Mouse (Mus musculus) embryonic facial prominence, embryonic 14.5 days (tissue): ENCODE measurements around the gene Tacr1. TPM values are rescaled to one million over a fixed set of nuclear protein-coding genes. Genes with fewer than 3 reads are reported as not detected.
A peak's percentile ranks its signal among the peaks of the same experiment; 100 is the strongest.

ENCODE experiments used
- ATAC-seq: fragments of 200-750 bp; cut with Nextera tagmentation; 2 replicates; pipeline ENCODE4 v1.8.0; 2017; ENCODE audit warnings: low read depth, moderate number of reproducible peaks, moderate TSS enrichment
- DNase-seq: peaks from one replicate; pipeline ENCODE4 v3.0.0-alpha.2; 2015; ENCODE audit warnings: low spot score
- H3K27ac ChIP-seq: fragments of 300-500 bp; sonication (generic); replicated peaks from 2 replicates; pipeline ENCODE4 v1.5.1; 2014; ENCODE audit warnings: low read depth, mild to moderate bottlenecking, low read length, moderate library complexity
- H3K27me3 ChIP-seq: fragments of 300-500 bp; sonication (generic); replicated peaks from 2 replicates; pipeline ENCODE4 v1.6.1; 2014; ENCODE audit warnings: low read length; ENCODE audit not compliant: control insufficient read depth, insufficient read depth
- H3K36me3 ChIP-seq: fragments of 300-500 bp; sonication (generic); 2 replicates; pipeline ENCODE4 v1.6.1; 2014; ENCODE audit warnings: low read length, mixed read lengths; ENCODE audit not compliant: control insufficient read depth, insufficient read depth
- H3K4me1 ChIP-seq: fragments of 300-500 bp; sonication (generic); 2 replicates; pipeline ENCODE4 v1.6.1; 2014; ENCODE audit warnings: antibody characterized with exemption, low read length; ENCODE audit not compliant: control insufficient read depth, insufficient read depth
- H3K4me2 ChIP-seq: fragments of 300-500 bp; sonication (generic); 2 replicates; pipeline ENCODE4 v1.6.1; 2014; ENCODE audit warnings: low read depth, mild to moderate bottlenecking, low read length, moderate library complexity, mixed read lengths
- H3K4me3 ChIP-seq: fragments of 300-500 bp; sonication (generic); 2 replicates; pipeline ENCODE4 v1.5.1; 2014; ENCODE audit warnings: low read depth, mild to moderate bottlenecking, low read length
- H3K9ac ChIP-seq: fragments of 300-500 bp; sonication (generic); 2 replicates; pipeline ENCODE4 v1.6.1; 2014; ENCODE audit warnings: low read depth, mild to moderate bottlenecking, low read length, moderate library complexity, mixed read lengths
- H3K9me3 ChIP-seq: fragments of 300-500 bp; sonication (generic); 2 replicates; pipeline ENCODE4 v1.6.1; 2016; ENCODE audit warnings: low read length; ENCODE audit not compliant: control insufficient read depth
- WGBS: fragments of 180-500 bp; shearing (Covaris S2); extraction: QIAGEN DNeasy Blood & Tissue Kit; methylation state at CpG from one replicate; pipeline ENCODE4 v1.1.7; 2014; 5-methylcytosine and 5-hydroxymethylcytosine counted together
- polyA plus RNA-seq: library from polyadenylated mRNA; unstranded; fragments of >200 nt; fragmentation: Nextera tagmentation; extraction: Ambion mirVana; gene quantifications from 2 replicates; pipeline ENCODE4 v1.2.1, GENCODE M21; 2014

Tacr1 gene
- polyA plus RNA-seq, result 0.40 and 0.48 TPM in 2 replicates

GRCm38 (mm10) chr6:82401595-82402451 is at the start of gene Tacr1:
Tacr1 (plus strand) TSS chr6:82402334.
- no peak within 1 kb of the TSS; the same call in 1 of the 2 replicates for H3K27ac ChIP-seq
- peak; percentile 91 for ATAC-seq
- peak within 1 kb of the TSS; percentile 48 for H3K9ac ChIP-seq
- no peaks in the 10 kb centered on the region for H3K36me3 ChIP-seq
- H3K4me3 ChIP-seq, result peak within 1 kb of the TSS; percentile 36
- no peaks in the 10 kb centered on the region for H3K9me3 ChIP-seq
- peaks cover 50% of the 10 kb centered on the region for H3K27me3 ChIP-seq
- WGBS, result 2% methylated on average over 25 of the region's 28 CpGs
- H3K4me2 ChIP-seq, result peak within 1 kb of the TSS; percentile 75
- peak; percentile 90 for DNase-seq
- H3K4me1 ChIP-seq, result peaks cover 26% of the 10 kb centered on the region; the same call in 1 of the 2 replicates

GRCm38 (mm10) chr6:82376144-82376543 is 26.0 kb upstream of the Tacr1 start:
- H3K9ac ChIP-seq, result no peak overlapping the region
- no peak overlapping the region for H3K4me3 ChIP-seq
- H3K4me1 ChIP-seq, result no peaks in the 10 kb centered on the region
- no peaks in the 10 kb centered on the region for H3K36me3 ChIP-seq
- no peak overlapping the region for H3K27ac ChIP-seq
- H3K4me2 ChIP-seq, result no peak overlapping the region
- ATAC-seq, result no peak
- WGBS, result 80% methylated on average over 3 of the region's 3 CpGs
- DNase-seq, result no peak
- H3K9me3 ChIP-seq, result no peaks in the 10 kb centered on the region
- H3K27me3 ChIP-seq, result no peaks in the 10 kb centered on the region

GRCm38 (mm10) chr6:82383556-82383955 is 18.6 kb upstream of the Tacr1 start:
- Histone ChIP-seq H3K36me3 (no peaks in the 10 kb centered on the region), H3K9me3 (no peaks in the 10 kb centered on the region), H3K27ac (no peak overlapping the region), H3K4me2 (no peak overlapping the region), H3K4me3 (no peak overlapping the region), H3K27me3 (no peaks in the 10 kb centered on the region), H3K4me1 (no peaks in the 10 kb centered on the region), H3K9ac (no peak overlapping the region)
- DNase-seq (no peak), ATAC-seq (no peak)
- 95% methylated on average over 5 of the region's 5 CpGs for WGBS

- H3K27me3 ChIP-seq, result peaks cover 50% of the 10 kb centered on the region
- no peaks in the 10 kb centered on the region for H3K9me3 ChIP-seq
- WGBS, result 2% methylated on average over 33 of the region's 34 CpGs
- peak; percentile 67 for ATAC-seq
- H3K9ac ChIP-seq, result peak overlapping the region; percentile 48
- H3K4me1 ChIP-seq, result peaks cover 26% of the 10 kb centered on the region; the same call in 1 of the 2 replicates
- no peaks in the 10 kb centered on the region for H3K36me3 ChIP-seq
- peak; percentile 74 for DNase-seq
- no peak overlapping the region for H3K27ac ChIP-seq
- peak overlapping the region; percentile 36 for H3K4me3 ChIP-seq
- H3K4me2 ChIP-seq, result peak overlapping the region; percentile 75
Measured at GRCm38 (mm10) chr6:82402501-82403495, 664 bp downstream of the Tacr1 start.

- Histone ChIP-seq H3K27me3 (no peaks in the 10 kb centered on the region), H3K36me3 (no peaks in the 10 kb centered on the region), H3K9ac (no peak overlapping the region), H3K9me3 (no peaks in the 10 kb centered on the region), H3K4me2 (no peak overlapping the region), H3K4me1 (no peaks in the 10 kb centered on the region), H3K27ac (no peak overlapping the region), H3K4me3 (no peak overlapping the region)
- WGBS, result 61% methylated on average over 6 of the region's 6 CpGs
- no peak for DNase-seq
- ATAC-seq, result no peak
Measured at GRCm38 (mm10) chr6:82418367-82418766, 16.2 kb downstream of the Tacr1 start.

- Histone ChIP-seq H3K27me3 (no peaks in the 10 kb centered on the region), H3K9me3 (no peaks in the 10 kb centered on the region), H3K4me2 (no peak overlapping the region), H3K4me1 (no peaks in the 10 kb centered on the region), H3K27ac (no peak overlapping the region), H3K4me3 (no peak overlapping the region), H3K36me3 (no peaks in the 10 kb centered on the region), H3K9ac (no peak overlapping the region)
- WGBS, result 37% methylated on average over 4 of the region's 4 CpGs
- peak; percentile 57 for DNase-seq
- ATAC-seq, result no peak
Measured at GRCm38 (mm10) chr6:82420222-82420621, 18.1 kb downstream of the Tacr1 start.

- DNase-seq (no peak), ATAC-seq (no peak)
- no peak overlapping the region for H3K4me3 ChIP-seq
- 54% methylated on average over 6 of the region's 6 CpGs for WGBS
- H3K27ac ChIP-seq, result no peak overlapping the region
- no peaks in the 10 kb centered on the region for H3K27me3 ChIP-seq
- no peaks in the 10 kb centered on the region for H3K4me1 ChIP-seq
- no peak overlapping the region for H3K4me2 ChIP-seq
- no peak overlapping the region for H3K9ac ChIP-seq
- no peaks in the 10 kb centered on the region for H3K9me3 ChIP-seq
- no peaks in the 10 kb centered on the region for H3K36me3 ChIP-seq
Measured at GRCm38 (mm10) chr6:82428890-82429289, 26.8 kb downstream of the Tacr1 start.

GRCm38 (mm10) chr6:82429766-82430165 is 27.6 kb downstream of the Tacr1 start:
- no peaks in the 10 kb centered on the region for H3K36me3 ChIP-seq
- H3K9me3 ChIP-seq, result no peaks in the 10 kb centered on the region
- WGBS, result 66% methylated on average over 6 of the region's 6 CpGs
- H3K27ac ChIP-seq, result no peak overlapping the region
- no peaks in the 10 kb centered on the region for H3K27me3 ChIP-seq
- DNase-seq (no peak), ATAC-seq (no peak)
- H3K4me3 ChIP-seq, result no peak overlapping the region
- no peak overlapping the region for H3K9ac ChIP-seq
- no peak overlapping the region for H3K4me2 ChIP-seq
- no peaks in the 10 kb centered on the region for H3K4me1 ChIP-seq
